Mouse (Mus musculus) 3134 (cell line): ENCODE results near the gene Scaf8.

Source experiments
- DNase-seq: peaks from one replicate; pipeline ENCODE4 v3.0.0-alpha.2; 2011; ENCODE audit warnings: low spot score; ENCODE audit not compliant: insufficient read length; ENCODE audit errors: extremely low read depth

Gene Scaf8

DNA sequence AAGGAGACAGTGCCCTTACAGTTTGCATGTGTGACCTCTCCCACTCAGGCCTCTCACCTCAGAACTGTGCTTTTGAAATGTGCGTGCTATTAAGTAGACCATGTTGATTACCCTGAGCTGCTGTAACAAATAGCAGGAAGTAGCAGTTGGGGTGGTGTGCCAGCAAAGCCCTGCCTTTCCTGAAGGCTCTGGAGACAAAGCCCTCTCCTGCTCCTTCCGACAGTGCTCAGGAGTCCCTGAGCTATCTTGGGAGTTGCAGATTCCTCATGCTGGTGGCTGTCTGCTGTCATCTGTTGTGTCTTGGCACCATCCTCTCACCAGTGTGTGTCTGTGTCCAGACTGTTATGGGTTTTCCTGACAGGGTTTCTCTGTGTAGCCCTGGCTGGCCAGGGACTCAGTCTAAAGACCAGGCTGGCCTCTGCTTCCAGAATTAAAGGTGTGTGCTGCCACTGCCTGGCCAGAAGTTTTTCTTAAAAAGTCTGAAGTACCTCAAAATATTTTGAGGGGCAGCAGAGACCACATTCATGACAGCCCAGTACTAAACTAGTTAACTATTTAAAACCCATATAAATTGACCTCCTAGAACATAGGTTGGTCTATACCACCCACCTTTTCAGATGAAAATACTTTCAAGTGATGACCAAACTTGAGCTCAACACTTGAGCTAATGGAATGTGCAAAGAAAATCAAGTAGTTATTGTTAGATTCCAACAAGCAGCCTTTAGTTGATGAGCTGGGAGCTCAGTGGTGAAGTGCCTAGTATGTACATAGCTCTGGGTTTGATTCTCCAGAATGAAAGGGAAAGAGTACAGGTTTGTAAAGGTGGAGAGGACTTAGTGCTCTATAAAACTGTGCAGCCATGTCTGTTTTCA, 92.0 kb downstream of the Scaf8 start:
- DNase-seq = no peak

DNA sequence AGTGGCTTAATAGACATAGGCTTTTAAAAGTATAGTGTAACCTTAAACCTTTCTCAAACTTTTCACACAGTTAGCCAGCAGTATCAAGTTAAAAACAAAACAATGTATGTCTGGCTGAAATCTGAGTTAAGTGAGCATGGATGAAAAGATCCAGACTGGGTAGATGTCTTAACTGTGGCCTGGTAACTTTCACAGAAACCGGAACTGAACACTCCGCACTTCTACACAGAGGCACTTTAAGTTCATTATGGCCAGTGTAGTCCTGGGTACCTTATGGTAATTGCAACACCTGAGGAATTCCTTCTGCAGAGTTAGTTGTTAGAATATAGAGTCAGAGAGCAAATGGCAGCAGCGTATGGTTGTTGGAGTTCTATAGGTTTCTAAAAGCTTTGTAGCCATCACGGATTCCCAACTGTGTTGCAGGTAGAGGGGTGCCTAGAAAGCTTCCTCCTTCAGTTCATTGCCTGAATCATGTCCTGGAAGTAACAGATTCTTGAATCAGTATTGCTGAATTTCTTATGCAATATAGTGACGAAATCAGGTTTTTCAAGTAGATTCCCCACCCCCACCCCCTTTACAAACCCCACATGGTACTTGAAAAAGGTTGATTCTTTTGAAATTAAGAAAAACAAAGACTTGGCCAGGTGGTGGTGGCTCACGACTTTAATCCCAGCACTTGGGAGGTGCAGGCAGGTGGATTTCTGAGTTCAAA, 92.9 kb downstream of the Scaf8 start:
- no peak for DNase-seq

DNA sequence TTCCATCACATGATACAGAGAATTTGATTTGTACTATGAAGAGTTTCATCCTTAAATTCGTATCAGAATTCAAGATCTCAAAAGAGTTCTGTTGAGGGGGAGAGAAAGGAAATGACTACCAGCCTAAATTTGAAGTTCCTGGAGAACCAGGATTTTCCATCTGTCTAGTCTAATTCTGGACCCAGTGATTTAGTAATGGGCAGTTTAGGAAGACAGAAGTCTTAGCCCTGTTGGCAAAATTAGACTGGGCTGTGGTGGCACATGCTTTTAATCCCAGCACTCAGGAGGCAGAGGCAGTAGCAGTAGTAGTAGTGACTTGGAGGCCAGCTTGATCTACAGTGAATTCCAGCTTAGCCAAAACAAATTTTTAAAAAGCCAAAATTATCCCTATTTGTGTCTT, 93.7 kb downstream of the Scaf8 start:
- no peak for DNase-seq

DNA sequence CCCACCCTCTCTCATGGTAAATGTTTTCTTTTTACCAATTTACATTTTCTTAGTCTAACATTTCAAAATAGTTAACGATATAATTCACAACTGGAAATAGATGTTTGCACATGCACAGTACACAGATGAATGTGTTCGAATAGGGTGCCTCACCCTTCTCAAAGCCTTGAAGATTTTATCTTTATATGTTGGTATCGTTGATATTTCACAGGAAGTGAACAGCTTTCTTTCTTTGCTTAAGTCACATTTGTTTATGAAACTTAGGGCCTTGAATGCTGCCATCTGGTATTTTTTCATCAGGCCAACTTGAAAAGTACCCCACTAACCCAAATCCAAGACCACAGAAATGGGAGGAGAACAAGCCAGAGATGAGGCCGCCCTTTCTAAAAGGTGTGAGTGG, 94.8 kb downstream of the Scaf8 start:
- DNase-seq = no peak

DNA sequence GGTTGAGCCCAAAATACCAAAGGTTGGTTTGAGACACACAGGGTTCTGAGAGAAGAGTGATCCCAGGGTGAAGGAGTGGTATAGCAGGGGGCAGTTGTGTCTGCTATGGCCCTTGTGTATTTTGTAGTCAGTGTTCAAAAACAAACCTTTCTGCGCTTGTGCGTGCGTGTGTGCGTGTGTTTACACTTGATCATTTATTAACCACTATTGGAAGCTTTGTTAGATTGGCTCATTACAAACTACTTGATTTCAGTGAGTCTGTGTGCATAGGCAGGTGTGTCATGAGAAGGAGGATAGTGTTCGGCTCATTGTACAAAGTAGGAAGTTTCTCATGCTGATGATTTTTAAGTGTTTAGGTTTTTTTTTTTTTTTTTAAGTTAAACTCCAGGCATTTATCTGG, 95.4 kb downstream of the Scaf8 start:
- DNase-seq = no peak

DNA sequence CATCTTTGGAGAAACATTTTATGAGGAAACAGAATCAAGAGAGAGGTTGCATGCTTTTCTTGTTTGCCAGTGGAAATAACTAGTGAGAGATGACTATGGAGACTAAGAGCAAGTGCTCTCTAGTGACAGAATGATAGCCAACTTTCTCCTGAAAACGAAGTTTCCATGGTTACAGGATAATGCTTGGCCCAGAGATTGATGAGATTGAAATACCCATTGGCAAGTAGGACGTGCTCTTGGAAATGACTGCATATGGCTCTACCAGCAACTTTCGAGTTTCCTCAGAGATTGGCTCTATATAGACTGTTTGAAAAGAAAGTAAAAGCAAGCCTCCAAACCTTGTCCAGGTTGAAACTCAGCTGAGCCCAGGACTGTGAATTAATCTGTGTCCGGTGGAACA, 97.3 kb downstream of the Scaf8 start:
- DNase-seq = no peak

DNA sequence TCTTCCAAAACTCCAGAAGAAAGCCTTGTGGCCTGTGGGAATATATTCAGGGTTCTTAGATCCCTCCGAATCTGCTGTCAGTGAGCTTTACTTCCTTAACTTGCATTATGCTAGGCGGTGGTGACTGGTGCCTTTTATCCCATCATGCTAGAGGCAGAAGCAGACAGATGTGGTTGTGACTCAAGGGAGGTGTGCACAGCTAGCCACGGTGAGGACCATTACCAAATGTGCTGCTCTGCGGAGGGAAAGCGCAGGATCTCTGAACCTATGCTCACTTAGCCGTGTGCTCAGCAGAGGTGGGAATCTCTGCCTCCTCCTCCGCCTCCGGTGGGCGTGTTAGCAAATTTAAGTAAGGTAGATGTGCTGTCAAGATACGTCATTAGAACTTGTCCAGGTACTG, 98.1 kb downstream of the Scaf8 start:
- DNase-seq = no peak

DNA sequence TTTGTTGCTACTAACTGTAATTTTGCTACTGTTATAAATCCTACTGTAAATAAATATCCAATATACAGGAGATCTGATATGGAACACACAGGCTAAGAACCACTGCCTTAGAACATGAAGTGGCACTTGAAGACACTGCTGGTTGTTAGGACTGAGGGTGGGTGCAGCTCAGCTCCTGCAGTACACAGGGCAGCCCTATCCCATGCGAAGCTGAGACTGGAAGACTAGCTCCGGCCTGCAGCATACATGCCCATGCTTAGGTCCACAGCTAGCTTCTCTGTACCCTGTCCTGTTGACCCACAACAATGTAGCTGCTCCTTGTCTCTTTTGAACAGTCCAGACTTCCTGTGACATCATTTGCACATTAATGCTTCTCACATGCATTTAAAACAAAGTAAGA, 100.1 kb downstream of the Scaf8 start:
- no peak for DNase-seq

DNA sequence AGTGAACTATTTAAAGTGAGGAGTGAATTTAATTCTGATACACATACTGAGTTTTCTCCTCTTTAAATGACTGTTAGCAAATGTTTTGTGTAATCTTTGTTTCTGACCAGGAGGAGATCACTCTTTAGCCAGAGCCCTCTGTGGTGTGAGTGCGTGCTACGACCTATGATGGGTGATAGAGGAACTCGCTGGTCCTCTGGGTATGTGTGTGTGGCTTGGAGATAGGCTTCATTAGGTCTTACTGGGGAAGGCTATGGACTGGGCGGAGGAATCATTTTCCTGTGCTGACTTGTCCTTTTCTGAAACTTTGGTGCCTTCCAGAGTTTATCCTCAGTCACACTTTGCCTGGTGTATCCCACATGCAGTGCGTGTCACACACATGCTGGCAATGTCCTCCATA, 102.3 kb downstream of the Scaf8 start:
- no peak for DNase-seq

DNA sequence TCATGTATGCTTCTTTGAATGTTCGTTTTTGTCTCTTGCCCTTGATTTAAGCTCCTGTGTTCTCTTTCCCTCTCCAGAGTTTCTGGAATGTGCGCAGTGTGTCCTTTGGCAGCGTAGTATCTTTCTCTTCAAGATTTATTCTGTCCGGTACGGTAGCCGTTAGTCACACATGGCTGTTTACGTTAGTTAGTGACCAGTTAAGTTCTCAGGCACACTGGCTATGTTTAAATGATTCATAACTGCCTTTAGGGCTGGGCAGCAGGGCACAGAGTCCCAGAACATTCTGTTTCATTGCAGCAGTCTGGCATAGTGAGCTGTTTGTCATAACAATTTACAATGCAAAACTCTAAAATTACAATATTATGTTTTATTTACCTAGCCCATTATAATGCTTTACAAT, 103.6 kb downstream of the Scaf8 start:
- no peak for DNase-seq

DNA sequence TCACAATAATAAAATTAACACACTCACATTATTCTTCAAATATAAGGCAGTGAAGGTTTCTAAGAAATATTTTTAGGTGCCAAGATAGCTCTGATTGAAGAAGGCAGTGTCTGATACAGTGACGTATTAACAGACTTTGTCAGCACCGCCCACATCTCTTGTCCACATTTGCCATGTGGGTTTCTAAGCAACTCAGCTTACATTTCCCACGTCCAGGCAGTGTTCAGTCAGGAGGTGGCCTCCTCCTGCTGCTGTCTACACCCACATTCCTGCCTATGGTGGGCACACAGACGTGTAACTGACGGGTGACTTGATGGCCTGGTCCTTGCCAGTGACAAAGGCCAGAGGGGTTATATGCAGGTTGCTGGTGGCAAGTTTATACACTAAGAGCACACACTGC, 104.1 kb downstream of the Scaf8 start:
- no peak for DNase-seq

DNA sequence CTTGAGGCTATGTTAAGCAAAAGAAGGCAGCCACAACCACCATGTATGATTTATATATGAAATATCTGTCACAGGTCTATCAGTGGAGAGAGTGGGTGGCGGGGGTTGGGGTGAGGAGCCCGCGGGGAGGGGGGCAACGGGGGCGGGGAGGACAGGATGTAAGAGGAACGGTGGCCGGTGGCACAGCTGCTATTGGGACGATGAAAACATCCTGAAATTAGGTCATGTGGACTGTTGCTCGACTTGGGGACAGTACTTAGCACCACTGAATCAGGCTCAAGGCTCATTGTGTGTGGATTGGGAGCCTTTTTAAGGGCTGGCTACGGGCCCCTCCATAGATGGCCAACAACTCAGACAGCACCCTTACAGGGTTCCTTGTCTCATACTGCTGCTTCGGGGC, 105.4 kb downstream of the Scaf8 start:
- DNase-seq = no peak

DNA sequence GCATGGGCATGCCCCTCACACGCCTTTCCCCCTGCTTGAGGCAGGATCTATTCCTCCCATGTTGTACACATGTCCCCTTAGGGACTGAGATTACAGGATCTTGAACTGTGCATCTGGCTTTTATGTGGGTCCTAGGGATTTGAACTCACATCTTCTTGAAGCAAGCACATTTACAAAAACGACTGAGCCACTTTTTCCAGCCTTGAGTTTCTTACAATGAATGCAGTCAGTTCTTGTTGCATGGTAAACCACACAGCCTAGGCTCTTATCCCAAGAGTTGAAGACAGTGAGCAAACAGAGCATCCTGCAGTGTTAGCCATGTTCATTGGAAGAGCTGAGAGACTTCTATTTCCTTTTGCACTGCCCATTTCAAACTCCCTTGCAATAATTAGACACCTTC, 108.3 kb downstream of the Scaf8 start:
- DNase-seq = no peak

DNA sequence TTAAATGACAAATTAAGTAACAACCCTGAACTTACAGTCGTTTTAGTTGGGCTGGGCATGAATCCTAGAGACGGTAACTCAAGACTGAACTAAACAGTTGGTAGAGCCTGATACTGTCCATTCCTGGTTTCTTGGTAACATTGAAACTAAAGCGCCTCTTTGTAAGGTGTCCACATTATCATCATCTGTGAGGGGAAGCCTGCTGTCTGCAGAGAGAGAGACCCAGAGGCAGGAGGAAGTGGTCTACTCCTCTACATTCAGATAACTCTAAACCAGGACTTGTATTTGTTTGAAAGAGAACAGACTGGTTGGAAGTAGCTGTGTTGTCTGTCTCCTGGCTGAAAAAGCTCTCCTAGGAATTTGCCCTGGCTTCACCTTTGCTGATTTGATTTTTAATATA, 108.9 kb downstream of the Scaf8 start:
- no peak for DNase-seq

DNA sequence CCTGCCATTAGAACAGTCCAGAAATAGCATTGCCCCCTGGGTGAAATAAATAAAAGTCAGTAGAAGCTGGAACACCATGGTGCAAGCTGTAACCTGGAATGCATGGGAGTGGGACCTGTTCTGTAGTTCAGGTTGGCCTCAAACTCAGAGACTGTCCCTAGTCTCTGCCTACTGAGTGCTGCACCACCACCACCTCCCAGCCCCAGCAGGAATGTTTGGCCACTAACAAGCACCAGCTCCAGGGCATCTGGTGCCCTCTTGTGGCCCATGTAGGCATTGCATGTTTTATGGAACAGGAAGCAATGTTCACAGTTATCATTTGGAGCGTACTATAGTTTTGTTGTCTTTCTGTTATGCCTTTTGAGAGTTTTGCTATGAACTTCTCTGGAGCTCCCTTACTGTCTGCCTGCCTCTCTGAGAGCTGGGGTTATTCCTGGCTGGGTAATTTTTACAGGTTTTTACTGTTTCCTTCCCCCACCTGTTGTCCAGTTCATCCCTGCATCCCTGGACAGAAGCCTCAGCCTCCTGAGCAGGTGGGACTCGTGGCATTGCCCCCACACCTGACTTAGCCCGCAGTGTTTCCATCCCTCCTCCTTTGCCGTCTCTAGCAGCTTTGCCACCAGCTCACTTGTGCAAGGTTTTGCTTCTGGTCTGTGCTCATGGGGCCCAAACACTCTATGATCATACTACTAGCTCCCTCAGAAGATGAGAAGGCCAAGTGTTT, 109.8 kb downstream of the Scaf8 start:
- DNase-seq = peak; percentile 15

DNA sequence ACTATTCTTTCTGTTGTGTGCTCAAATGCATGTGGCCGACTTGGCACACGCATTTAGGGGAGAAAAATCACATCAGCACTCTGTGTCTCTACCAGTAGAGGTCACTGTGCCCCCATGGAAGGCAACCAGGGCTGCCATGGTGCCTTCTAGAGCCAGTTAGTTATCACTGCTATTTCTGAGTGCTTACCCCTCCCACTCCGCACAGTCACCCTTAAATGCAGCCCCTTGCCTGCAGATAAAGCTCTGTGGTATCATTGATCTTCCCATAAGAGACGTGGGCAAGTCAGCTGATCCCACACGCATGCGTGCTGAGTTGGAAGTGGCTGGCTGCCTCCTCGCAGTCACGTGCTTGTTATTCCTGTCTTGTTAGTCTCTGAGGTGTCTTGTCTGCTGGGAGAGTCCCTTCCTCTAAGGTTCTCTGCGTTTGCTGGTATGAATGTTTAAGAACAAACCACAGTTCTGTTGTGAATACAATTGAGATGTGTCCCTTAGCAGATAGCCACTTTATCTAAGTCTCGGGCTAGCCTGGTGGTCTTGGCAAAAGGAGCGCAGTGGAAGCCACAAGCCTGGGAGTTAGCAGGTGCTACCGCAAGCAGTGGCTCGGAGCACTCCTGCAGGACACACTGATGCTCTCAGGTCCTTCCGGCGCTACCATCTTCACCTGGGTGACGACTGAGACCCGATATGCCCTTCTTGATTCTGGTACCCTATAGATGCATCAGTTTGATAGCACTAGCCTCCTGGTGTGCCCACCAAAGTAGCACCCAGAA, 115.6 kb downstream of the Scaf8 start:
- DNase-seq = no peak

DNA sequence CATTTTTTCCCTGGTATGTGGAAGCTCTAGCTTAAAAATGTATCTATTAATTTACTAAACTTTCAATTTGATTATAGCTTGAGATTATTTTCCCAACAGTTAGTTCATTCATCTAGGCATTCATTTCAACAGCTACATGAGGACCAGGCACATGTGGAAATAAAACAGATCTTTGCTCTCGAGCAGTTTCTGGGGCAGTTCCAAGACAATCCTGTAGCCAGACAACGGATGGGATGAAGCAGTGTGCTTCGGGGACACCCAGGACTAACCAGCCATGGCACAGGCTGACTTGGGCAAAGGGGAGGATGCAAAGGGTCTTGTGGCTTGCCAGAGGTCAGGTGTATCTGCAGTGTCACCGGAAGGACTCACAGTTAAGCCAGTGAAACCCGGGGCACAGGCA, 117.9 kb downstream of the Scaf8 start:
- no peak for DNase-seq

DNA sequence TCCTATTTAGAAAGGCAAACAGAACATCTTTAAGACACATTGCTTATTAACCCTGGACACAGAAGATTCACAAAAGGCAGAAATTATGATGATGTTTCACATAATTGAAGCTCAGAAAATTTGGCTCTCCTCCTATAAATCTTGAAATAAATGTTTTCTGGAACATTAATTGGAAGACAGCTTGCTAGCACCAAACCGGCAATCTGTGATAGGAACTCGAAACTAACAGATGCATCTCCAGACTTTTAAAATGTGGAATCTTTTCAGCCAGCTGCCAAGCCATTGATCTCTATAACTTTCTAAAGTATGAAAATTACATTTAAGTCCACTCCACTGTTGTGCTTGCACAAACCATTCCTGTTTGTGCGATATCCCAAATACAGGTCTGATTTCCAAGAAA, 128.9 kb downstream of the Scaf8 start:
- no peak for DNase-seq

DNA sequence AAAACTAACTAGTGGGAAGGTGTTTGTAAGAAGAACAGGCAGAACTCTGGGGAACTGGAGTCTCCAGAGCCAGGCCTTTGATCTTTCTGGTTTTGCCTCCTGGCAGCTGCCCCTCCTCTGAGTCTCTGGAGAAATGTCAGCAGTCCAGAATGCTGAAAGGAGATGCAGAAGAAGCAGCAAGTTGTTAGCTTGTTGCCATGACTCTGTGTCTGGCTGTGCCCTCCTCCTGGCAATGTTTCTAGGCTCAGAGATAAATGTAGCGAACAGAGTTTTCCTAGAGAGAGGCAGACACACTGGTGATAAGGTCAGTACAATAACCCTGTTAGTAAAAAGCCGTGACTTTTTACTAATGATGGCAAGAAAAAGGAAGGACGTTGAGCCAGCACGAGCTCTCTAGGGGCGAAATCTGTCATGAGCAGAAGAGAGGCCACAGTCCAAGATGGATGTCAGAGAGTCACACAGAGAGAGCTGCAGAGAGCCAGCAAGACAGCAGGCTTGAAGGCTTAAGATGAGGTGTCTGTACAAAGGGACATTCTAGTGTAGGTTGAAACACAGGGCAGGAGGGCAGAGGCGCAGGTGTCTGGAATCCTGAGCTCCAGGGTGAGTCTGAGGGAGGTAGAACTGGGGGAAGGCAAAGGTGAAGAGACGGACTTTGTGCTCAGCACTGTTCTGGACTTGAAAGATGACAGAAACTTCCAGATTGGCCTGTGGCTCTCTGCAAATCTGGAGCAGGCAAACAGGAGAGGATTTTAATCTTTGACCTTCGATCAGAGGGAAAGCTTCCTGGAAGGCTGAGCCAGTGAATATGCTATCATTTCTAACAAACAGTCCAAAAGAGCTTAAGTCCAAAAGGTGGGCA, 130.3 kb downstream of the Scaf8 start:
- no peak for DNase-seq
